Mouse (Mus musculus) olfactory bulb, adult 2 months (tissue): ENCODE measurements around the gene Crkl. TPM values are rescaled to one million over a fixed set of nuclear protein-coding genes. Genes with fewer than 3 reads are reported as not detected.

Source experiments
- H3K27ac ChIP-seq: fragments of 200-500 bp; 2 replicates; pipeline ENCODE4 v1.5.1; 2012; ENCODE audit warnings: low read depth, low read length; ENCODE audit not compliant: insufficient read depth
- H3K4me1 ChIP-seq: fragments of 200-500 bp; 2 replicates; pipeline ENCODE4 v1.6.1; 2012; ENCODE audit warnings: low read length; ENCODE audit not compliant: control insufficient read depth, insufficient read depth
- H3K4me3 ChIP-seq: fragments of 200-500 bp; 2 replicates; pipeline ENCODE4 v1.5.1; 2012; ENCODE audit warnings: mild to moderate bottlenecking, low read depth, low read length, moderate library complexity; ENCODE audit not compliant: insufficient read depth
- CTCF ChIP-seq: fragments of 200-500 bp; IDR thresholded peaks from 2 replicates; pipeline ENCODE4 v1.5.1; 2012; ENCODE audit warnings: low read depth, mild to moderate bottlenecking, low read length, moderate library complexity; ENCODE audit not compliant: insufficient read depth
- POLR2A ChIP-seq: fragments of 200-500 bp; IDR thresholded peaks from 2 replicates; pipeline ENCODE4 v1.6.1; 2012; ENCODE audit warnings: mild to moderate bottlenecking, low read depth, low read length, moderate library complexity; ENCODE audit not compliant: insufficient read depth
- WGBS: fragments of 180-500 bp; shearing (Covaris S2); methylation state at CpG from one replicate; pipeline ENCODE4 v1.1.7; 2018; 5-methylcytosine and 5-hydroxymethylcytosine counted together
- polyA plus RNA-seq: library from polyadenylated mRNA; stranded (reverse); fragments of >200 nt; gene quantifications from 2 replicates; pipeline ENCODE4 v1.2.4, GENCODE M21; 2012; ENCODE audit warnings: low replicate concordance; ENCODE audit not compliant: missing spikeins, insufficient read depth, insufficient read length

The Crkl gene
- polyA plus RNA-seq, 1 experiment, result not detected

DNA sequence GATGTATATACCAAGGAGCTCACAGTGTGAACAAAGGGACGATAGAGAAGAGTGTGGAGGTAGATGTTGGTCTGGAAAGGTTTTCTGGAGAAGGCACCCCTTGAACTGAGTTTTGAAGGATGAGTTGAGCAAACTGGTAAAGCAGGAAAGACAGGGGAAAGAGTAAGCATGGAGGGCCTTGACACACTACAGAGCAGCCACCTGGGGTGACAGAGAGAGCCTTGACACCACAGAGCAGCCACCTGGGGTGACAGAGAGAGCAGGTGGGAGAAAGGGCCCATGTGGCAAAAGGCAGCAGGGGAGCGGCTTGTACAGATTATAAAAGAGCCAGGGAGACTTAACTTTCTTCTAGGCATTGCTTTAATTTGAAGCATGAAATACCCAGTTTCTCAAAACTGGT lies 23.0 kb downstream of the Crkl start:
- WGBS, result 82% methylated on average over 2 of the region's 2 CpGs
- Histone ChIP-seq H3K4me1 (no peaks in the 10 kb centered on the region; the same call in 1 of the 2 replicates), H3K27ac (no peak overlapping the region), H3K4me3 (no peak overlapping the region)
- TF ChIP-seq POLR2A (no peak), CTCF (no peak)

DNA sequence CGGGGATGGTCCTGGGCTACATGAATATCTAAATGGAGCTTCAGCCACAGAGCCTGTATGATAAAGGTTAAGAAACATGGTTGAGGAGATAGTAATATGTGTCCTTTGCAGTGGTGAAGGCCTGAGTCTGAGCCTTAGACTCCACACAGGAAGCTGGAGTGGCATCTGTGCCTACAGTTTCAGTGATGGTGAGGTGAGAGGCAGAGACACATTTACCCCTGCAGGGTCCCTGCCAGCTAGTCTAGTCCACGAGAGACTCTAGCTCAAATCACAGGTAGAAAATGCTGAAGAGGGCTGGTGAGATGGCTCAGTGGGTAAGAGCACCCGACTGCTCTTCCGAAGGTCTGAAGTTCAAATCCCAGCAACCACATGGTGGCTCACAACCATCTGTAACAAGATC lies 23.5 kb downstream of the Crkl start:
- H3K27ac ChIP-seq, result no peak overlapping the region
- 82% methylated on average over 4 of the region's 4 CpGs for WGBS

DNA sequence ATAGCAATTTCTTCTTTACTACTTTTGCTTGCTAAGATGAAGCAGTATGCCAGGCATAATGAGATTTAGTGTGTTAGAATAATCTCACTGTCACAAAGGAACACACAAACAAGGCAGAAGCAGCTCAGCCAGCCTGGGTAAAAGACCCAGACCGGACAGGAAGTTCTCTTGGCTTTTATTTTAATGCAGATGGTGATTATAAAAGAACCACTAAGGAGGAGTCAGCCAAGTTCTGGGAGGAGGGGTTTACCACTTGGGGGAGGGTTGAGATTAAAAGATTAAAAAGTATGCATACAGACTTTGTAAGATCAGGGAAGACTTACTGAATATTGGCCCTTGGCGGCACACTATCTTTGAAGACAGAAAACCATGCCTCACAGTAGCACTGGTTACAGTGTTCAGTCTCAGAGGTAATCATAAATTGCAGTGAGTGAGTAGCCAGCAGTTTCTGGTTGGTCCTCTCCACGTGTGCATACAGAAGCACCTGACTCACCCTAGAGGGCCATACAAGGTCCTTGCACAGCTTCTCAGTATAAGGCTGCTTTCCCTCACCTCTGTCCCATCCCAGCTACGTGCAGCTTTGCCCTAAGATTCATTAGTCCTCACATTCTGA lies 26.6 kb downstream of the Crkl start:
- 60% methylated on average over 4 of the region's 4 CpGs for WGBS
- TF ChIP-seq CTCF, result no peak
- no peak for TF ChIP-seq POLR2A
- H3K27ac ChIP-seq, result no peak overlapping the region
- H3K4me1 ChIP-seq, result no peaks in the 10 kb centered on the region; the same call in 1 of the 2 replicates
- no peak overlapping the region for H3K4me3 ChIP-seq

More for the DNA sequence above, 23.5 kb downstream of the Crkl start:
- no peaks in the 10 kb centered on the region; the same call in 1 of the 2 replicates for H3K4me1 ChIP-seq
- no peak overlapping the region for H3K4me3 ChIP-seq
- no peak for TF ChIP-seq CTCF
- TF ChIP-seq POLR2A, result no peak

DNA sequence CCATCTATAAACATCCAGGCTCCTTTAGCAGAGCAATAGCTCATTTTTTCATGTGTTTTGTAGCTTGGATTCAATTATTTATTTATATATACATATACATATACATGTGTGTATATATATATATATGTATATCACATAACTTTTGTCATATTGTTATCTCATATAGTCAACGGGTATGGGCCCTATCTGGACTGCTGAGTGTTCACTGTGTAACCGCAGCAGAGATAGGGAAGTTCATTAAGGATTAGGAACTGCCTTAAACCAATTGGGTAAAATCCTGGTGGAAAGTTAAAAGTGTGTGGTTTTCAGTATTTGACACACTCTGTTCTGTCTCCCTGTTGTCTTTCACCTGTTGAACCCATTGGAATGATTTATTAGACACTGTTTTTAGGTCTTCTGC lies 29.7 kb downstream of the Crkl start:
- TF ChIP-seq CTCF, result no peak
- 96% methylated on average over 2 of the region's 2 CpGs for WGBS
- H3K27ac ChIP-seq, result no peak overlapping the region
- H3K4me1 ChIP-seq, result peaks cover 5% of the 10 kb centered on the region; the same call in 1 of the 2 replicates
- no peak overlapping the region for H3K4me3 ChIP-seq

DNA sequence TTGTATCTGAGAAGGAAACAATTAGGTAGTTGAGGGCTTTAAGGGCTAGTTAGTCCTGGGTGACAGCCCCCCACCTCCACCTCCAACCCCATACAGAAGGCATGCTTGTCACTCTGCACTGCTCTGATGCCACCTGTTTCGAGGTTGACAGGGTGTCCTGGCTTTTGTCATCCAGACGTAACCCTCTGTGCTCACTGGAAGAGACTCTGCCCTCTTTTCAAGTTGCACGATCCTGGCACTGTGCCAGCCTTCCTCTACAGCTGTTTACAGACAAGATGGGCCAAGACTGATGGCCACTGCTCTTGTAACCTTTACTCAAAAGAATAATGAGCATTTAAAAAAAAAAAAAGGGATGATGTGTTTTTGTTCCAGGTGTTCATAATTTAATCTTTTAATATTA lies 34.7 kb downstream of the Crkl start:
- H3K27ac ChIP-seq, result no peak overlapping the region
- no peak for TF ChIP-seq POLR2A
- no peak for TF ChIP-seq CTCF
- no peak overlapping the region for H3K4me3 ChIP-seq
- 22% methylated on average over 3 of the region's 3 CpGs for WGBS
- H3K4me1 ChIP-seq, result peaks cover 16% of the 10 kb centered on the region

DNA sequence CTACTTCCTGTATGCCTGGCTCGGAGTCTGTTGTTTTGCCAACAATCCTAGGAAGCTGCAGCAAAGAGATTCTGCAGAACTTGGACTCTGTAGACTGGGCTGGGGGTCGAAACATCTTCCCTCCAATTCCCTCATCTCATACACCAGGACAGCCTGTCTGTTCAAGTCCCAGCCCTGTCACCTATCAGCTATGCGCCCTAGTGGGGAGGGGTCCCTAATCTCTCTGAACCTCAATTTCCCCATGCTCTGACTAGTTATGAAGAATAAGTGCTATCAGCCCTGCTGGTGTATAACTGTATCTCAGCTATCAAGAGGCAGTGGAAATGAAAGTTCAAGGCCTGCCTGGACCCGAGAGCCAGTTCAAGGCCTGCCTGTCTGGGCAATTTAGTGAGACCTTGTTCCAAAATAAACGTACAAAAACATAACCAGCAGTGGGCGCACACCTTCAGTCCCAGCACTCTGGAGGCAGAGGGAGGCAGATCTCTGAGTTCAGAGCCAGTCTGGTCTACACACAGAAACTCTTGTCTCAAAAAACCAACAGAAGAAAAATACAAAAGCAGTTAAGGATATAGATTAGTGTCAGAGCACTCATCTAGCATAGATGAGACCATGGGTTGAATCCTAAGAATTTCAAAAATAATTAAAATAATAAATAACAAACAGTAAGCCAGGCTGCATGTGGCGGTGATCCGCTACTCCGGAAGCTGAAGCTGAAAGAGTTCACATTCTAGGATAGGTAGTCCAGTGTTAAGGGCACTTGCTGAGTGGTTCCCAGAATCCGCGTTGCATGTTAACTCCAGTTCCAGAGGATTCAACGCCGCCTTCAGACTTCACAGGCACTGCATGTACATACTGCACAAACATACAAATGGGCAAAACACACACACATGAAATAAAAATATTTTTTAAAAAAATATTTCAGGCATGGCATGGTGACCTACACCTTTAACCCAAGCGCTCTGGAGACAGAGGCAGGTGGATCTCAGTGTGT lies 37.0 kb downstream of the Crkl start:
- Histone ChIP-seq H3K4me3 (peak overlapping the region; percentile 52), H3K27ac (no peak overlapping the region), H3K4me1 (peaks cover 16% of the 10 kb centered on the region)
- 57% methylated on average over 14 of the region's 14 CpGs for WGBS
- TF ChIP-seq POLR2A, result no peak
- TF ChIP-seq CTCF, result no peak

DNA sequence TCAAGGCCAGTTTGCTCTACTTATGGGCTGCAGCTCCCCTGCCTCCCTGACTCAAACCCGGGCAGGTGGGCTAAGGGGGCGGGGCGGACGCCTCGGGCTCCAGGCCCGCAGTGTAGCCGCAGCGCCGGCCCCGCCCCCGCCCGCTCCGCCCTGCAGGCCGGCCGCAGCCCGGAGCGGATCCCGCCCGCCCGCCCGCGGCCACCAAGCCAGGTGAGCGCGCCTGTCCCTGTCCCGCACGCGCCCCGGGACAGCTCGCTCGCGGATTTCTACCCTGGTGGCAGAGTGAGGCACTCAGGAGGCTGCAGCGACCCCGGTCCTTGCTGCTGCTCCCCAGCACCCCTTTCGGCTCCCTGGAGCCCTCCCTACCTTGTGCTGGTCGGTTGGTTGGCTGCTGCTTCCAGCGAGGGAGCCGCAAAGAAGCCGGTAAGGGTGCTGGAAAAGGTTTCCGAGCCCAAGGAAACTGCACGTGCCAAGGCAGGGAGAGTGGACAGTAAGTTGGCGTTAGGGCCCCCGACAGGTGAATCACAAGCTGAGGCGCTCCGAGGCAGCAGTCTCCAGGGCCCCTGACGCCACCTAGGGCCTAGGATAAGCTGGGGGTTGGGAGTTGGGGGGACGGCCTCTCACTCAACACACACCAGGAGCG lies 37.8 kb downstream of the Crkl start, which contains the start of gene Aifm3:
Gene Aifm3, plus strand, starts transcription at position 143 of the 643 bp plus-strand sequence.
- Histone ChIP-seq H3K4me1 (peaks cover 13% of the 10 kb centered on the region), H3K27ac (no peak within 1 kb of the TSS), H3K4me3 (peak within 1 kb of the TSS; percentile 52)
- WGBS, result 4% methylated on average over 47 of the region's 47 CpGs
- no peak for TF ChIP-seq CTCF
- TF ChIP-seq POLR2A, result no peak

DNA sequence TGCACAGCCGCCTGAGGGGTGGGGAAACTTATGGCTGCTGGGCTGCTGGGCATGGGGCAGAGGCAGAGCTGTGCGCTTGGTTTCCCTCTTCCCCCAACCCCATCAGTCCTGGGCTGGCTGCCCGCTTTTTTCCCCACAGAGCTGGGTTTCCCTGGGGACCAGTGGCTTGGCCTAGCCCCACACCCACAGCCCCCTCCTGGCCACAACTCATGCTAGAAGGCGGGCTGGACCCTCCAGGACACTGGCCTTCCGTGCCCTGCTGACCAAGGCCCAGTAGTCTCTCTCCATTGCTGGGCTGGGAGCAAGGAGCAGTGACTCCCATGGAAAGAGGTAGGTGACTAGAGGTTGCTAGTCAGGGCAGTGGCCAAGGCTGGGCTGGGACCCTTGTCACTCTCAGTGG lies 39.4 kb downstream of the Crkl start:
- Histone ChIP-seq H3K4me3 (no peak overlapping the region), H3K27ac (0 out of 2 replicates have a peak overlapping the region, but pooled peaks have one; percentile 25), H3K4me1 (peaks cover 16% of the 10 kb centered on the region)
- TF ChIP-seq POLR2A (no peak), CTCF (no peak)
- 76% methylated on average over 5 of the region's 5 CpGs for WGBS

DNA sequence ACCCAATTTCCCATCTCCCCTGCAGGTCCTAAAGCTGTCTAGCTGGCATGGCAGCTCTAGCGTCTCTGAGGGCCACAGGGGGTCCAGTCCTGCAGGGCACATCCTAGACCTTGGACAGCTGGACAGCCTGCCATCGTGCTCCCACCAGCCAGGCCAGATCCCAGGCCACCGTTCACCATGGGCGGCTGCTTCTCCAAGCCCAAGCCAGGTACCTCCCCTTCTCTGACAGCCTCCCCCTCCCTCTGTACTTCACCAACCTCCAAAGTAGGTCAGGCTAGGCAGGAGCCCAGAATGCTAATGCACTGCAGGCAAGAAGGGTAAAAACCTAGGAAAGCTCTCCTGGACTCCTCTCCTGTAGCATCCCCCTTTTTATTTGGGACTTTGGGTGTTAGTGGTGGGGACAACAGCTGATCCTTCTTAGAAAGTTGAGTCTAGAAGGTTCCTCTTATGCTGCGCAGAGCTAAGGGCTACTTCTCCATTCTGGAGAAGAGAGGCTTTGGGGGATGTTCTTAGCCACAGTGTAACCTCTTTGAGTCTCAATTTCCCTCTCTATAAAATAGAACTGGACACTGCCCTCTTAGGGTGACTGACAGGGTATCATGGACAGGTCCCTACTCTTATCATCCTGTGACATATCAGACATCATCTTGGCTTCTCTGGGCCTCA lies 40.2 kb downstream of the Crkl start:
- 53% methylated on average over 5 of the region's 5 CpGs for WGBS
- no peak overlapping the region for H3K4me3 ChIP-seq
- 0 out of 2 replicates have a peak overlapping the region, but pooled peaks have one; percentile 55 for H3K27ac ChIP-seq
- peaks cover 24% of the 10 kb centered on the region for H3K4me1 ChIP-seq
- no peak for TF ChIP-seq CTCF
- no peak for TF ChIP-seq POLR2A
